In genomic region chr2:133278546-133278945, GRCm38 (mm10) we compare ENCODE assay signal across 16 mouse cellular contexts.
"Had no signal": no experiment of that assay in that cellular context is flagged by ENCODE, and none has a peak within 500 bp of the region (broad histone marks: within the 10 kb centered on the region; RNA-seq: fewer than 3 reads in every experiment).

No protein-coding gene starts in this region.

- H3K4me1 ChIP-seq: neural tube, embryonic 12.5 days; neural tube, embryonic 13.5 days; neural tube, embryonic 15.5 days; stomach, embryonic 15.5 days had no signal

- H3K27me3 ChIP-seq: neural tube, embryonic 12.5 days; neural tube, embryonic 13.5 days; neural tube, embryonic 15.5 days; stomach, embryonic 15.5 days had no signal

- H3K9me3 ChIP-seq: neural tube, embryonic 12.5 days; neural tube, embryonic 13.5 days; neural tube, embryonic 15.5 days; stomach, embryonic 15.5 days had no signal

- H3K36me3 ChIP-seq: neural tube, embryonic 12.5 days; neural tube, embryonic 13.5 days; neural tube, embryonic 15.5 days; stomach, embryonic 15.5 days had no signal

- H3K9ac ChIP-seq: neural tube, embryonic 12.5 days; neural tube, embryonic 13.5 days; neural tube, embryonic 15.5 days; stomach, embryonic 15.5 days had no signal

- H3K4me3 ChIP-seq: neural tube, embryonic 12.5 days; neural tube, embryonic 13.5 days; neural tube, embryonic 15.5 days; stomach, embryonic 15.5 days had no signal

- H3K4me2 ChIP-seq: neural tube, embryonic 12.5 days; neural tube, embryonic 13.5 days; neural tube, embryonic 15.5 days; stomach, embryonic 15.5 days had no signal

- DNase-seq: retina, postnatal 1 day; right cerebral cortex, adult 18-20 months; right cerebral cortex, postnatal 14 days; right cerebral cortex, postnatal 25 days; right cerebral cortex, postnatal 4 days; spleen, adult 18-20 months; thymus, adult 18-20 months; thymus, postnatal 14 days; thymus, postnatal 25 days; thymus, postnatal 36 days; thymus, postnatal 4 days had no signal

- H3K27ac ChIP-seq: neural tube, embryonic 12.5 days; neural tube, embryonic 13.5 days; neural tube, embryonic 15.5 days; stomach, embryonic 15.5 days; stomach, postnatal 0 days had no signal
